Mouse (Mus musculus) v-Abl transformed pro-B cells (cell line): ENCODE data around the gene Trim41.

Source experiments
- in situ Hi-C, 2 experiments: fragments of 400-800 bp; cut with MboI; formaldehyde crosslinking; loops; one replicate each; pipeline ENCODE4 v1.15.1; 2025; ENCODE audit not compliant: unreplicated experiment in 2 of 2

Gene Trim41

DNA sequence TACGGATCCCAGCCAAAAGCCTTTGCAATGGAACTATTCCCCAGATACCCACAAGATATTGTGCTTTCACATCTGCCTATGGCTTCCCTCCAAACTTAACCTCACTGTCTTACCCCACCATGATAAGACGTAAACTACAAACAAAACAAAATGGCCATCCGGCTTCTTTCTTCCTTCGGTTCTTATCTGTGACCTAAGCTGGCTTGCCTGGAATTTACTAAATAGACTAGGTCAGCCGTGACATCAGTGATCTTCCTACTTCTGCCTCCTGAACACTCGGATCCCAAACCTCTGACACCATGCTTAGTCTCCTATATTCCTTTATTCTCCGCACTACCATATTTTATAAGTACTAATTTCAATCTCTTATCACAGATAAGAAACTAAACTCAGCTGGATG lies 18.8 kb downstream of the Trim41 start:
- in situ Hi-C loops: loop anchor here in 1 of 2 experiments (25.0 kb wide), 1 partner anchor 914 kb away; the partner anchor contains the start of gene Cnot6

DNA sequence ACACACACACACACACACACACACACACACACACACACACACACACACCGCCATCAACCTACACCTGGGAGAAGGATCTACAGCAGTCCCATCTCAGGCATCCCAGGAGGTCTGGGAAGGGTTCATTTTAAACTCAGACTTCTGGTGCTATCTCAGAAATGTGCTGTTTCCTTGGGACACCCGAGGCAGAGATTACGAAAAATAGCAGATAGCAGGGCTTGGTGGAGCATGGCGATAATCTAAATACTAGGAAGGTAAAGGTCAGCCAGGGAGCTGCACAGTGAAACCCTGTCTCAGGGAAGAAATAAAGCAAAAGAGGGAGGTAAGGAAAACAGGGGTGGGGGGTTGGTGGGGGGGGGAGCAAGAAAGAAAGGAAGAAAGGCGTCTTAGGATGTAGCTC lies 19.9 kb downstream of the Trim41 start:
- in situ Hi-C loops: loop anchor here in 1 of 2 experiments (25.0 kb wide), 1 partner anchor 915 kb away; the partner anchor contains the start of gene Cnot6

DNA sequence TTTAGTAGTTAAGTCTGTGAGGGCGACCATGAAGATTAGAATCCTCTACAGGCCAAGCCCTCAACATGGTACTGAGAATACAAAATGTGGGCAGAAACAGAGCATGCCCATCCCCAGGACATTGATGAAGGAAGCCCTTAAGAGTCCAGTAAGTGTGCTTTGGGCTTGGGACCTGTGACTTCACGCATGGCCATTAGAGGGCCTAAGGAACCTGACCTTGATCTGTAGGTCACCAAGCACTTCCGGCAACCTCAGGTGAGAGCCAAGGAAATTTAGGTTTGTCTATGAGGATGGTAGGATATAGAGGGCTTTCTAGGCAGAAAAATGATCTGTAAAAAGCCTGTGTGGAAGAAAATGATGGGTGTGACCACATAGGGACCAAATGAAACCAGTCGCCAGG lies 20.9 kb downstream of the Trim41 start:
- in situ Hi-C loops: loop anchor here in 1 of 2 experiments (25.0 kb wide), 1 partner anchor 916 kb away; the partner anchor contains the start of gene Cnot6

DNA sequence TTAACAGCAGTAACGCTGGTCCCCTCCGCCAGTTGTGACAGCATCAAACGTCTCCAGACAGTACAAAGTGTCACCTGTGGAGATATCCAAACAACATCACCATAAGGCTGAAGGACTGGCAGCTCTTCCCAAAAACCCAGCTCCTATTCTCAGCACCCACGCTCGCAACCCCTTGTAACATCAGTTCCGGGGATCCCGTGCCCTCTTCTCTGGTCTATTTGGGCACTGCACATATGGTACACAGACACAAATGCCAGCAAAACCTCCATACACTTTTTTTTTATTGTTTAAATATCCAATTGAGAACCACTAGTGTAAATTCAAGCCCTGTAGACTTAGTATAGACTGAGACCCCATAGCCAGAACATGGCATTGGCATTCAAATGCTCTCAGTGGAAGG lies 21.9 kb downstream of the Trim41 start:
- in situ Hi-C loops: loop anchor here in 1 of 2 experiments (25.0 kb wide), 1 partner anchor 917 kb away; the partner anchor contains the start of gene Cnot6

DNA sequence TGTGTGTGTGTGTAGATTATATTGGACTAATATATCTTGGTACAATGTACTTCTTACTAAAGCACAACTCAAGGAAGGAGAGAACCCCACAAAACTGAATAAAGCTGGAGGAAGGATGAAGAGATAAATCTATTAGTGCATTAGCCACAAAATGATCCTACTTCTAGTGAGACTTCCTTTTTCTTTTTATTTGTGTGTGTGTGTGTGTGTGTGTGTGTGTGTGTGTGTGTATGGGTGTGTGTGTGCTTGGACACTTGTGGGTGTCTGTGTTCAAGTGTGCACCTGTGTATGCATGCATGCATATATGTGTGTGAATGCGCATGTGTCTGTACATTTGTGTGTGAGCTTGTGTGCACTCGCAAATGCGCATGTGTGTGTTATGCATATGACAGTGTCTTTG lies 24.0 kb downstream of the Trim41 start:
- in situ Hi-C loops: loop anchor here in 1 of 2 experiments (25.0 kb wide), 1 partner anchor 919 kb away; the partner anchor contains the start of gene Cnot6

DNA sequence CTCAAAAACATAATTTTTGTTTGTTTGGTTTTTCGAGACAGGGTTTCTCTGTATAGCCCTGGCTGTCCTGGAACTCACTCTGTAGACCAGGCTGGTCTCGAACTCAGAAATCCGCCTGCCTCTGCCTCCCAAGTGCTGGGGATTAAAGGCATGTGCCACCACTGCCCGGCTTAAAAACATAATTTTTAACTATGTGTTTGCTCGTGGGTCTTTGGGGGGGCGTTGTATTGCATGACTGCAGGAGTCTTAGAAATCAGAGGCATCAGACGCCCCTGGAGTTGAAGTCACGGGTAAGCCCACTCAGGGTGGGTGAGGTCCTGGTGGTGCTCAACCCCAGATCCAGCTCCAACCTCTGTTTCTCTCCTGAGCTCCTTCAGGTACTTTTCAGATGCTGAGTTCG lies 25.3 kb downstream of the Trim41 start:
- in situ Hi-C loops: loop anchor here in 1 of 2 experiments (25.0 kb wide), 1 partner anchor 920 kb away; the partner anchor contains the start of gene Cnot6

DNA sequence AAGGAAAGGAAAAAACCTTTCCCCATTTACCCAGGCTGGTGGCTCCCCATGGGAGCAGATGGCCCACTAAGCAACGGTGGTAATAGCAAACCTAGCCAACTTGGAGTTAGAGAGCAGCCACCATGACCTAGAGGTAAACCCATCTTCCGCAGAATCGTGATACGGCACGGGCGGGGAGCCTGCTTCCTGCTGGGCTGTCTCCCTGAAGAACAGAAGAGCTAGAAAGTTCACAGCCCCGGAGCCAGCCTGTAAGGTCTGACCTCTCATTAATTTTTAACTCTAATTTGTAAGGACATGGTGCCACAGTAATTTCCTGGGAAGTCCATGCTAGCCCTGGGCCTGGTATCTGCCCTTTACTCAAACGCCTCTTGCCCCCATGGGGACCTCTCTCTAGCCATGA lies 26.2 kb downstream of the Trim41 start:
- in situ Hi-C loops: loop anchor here in 1 of 2 experiments (25.0 kb wide), 1 partner anchor 921 kb away; the partner anchor contains the start of gene Cnot6

DNA sequence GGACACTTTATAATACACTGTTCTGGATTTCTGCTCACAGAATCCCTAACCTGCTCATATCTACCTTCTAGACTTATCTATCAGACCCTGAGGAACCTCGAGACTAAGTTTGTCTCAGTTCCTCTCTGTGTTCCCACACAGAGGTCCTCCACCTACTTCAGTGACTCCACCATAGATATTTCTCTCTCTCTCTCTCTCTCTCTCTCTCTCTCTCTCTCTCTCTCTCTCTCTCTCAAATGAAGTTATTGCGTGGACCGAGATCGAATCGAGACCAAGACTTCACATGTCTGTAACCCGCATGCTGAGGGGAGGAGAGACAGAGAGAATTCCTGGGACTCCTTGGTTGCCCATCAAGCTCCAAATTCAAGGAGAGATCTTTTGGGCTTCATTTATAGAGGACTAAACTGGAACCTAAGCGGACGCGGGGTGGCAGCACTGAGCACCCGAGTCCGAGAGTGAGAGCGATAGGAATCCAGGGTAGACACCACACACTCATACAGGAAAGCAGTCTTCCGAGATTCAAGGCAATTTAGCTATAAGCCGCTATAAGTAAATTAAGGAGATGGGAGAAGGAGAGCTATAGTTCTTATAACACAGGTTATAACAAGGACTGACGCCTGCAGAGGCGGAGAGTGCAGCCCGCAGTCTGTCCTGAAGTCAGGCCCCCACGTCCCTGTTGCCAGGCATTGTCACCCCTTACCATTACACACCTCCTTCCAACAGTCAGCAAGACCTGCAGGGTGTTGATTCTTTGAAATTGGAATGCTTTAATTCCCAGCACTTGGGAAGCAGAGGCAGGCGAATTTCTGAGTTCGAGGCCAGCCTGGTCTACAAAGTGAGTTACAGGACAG lies 27.0 kb downstream of the Trim41 start:
- in situ Hi-C loops: loop anchor here (5.0 to 25.0 kb wide), 3 partner anchors 67 to 922 kb away; partner anchors contain the start of gene Cnot6 (in 1 of the 2)

DNA sequence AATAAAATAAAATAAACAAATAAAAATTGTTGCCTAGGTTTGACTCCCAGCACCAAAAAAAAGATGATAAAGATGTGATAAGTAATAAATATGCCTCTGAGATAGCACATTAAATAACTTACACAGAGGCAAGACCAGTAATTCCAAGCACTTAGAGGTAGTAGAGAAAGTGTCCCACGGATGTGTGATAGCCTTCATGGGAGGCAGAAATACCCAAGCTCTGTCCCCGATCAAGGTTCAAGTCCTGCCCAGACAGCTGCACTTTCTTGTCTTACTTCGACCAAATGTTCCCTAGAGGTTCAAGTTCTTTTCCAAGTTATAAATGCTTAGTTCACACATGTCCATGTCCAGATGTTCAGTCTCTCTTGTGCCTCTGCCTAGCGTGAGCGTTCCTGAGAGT lies 27.9 kb downstream of the Trim41 start:
- in situ Hi-C loops: loop anchor here (5.0 to 25.0 kb wide), 3 partner anchors 68 to 923 kb away; partner anchors contain the start of gene Cnot6 (in 1 of the 2)

DNA sequence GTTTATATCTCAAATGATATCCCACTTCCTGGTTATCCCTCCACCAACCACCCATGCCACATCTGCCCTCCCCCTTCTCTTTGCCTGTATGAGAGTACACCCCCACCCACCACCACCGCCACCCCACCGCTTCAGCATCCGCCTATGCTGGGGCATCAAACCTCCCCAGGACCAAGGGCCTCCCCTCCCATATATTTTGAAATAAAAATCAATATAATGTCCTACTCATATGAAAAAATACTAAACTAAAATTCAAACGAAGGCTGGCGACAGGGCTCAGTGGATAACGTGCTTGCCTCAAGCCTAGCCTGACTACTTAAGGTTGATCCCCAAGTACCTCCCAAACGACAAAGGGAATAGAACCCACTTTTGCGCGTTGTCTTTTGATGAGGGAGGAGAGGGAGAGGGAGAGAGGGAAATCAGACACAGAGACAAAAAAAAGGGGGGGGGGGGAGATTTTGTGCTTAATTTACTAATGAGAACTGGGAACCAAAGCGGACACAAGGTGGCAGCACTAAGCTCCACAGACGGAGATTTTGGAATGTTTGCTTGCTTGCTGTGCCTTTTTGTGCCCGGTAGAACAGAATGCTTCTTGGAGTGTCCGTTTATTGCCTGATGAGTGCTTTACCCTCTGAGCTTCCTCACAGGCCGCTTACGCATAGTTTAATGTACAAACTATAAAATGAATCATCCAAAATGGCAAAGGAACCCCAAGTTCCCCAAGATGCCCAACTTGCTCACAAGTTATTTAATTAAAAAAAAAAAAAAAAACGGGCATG lies 28.7 kb downstream of the Trim41 start:
- in situ Hi-C loops: loop anchor here (5.0 to 25.0 kb wide), 3 partner anchors 69 to 924 kb away; partner anchors contain the start of gene Cnot6 (in 1 of the 2)

DNA sequence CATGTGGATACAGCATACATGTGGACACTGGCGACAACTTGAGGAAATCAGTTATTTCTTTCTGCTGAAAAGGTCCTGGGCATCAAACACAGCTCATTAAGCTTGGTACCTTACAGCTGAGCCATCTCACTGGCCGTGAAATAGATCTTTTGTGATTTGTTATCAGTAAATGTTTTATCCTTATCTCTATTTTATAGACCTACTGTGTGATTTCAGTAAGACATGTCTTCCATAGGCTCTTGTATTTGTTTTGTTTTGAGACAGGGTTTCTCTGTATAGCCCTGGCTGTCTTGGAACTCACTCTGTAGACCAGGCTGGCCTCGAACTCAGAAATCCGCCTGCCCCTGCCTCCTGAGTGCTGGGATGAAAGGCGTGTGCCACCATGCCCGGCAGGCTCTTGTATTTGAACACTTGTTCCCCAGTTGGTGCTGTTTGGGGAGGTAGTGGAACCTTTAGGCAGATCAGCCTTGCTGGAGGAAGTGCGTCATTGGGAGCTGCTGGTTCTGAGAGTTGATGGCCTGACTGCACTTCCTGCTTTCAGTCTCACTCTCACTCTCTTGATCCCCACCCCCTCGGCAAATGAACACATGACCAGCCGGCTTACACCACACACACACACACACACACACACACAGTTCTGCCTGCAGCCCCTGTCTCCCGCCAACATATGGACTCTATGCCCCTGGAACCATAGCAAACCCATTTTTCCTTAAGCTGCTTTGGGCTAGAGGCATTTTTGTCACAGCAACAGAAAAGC lies 29.5 kb downstream of the Trim41 start:
- in situ Hi-C loops: loop anchor here (5.0 to 25.0 kb wide), 3 partner anchors 70 to 925 kb away; partner anchors contain the start of gene Cnot6 (in 1 of the 2)

DNA sequence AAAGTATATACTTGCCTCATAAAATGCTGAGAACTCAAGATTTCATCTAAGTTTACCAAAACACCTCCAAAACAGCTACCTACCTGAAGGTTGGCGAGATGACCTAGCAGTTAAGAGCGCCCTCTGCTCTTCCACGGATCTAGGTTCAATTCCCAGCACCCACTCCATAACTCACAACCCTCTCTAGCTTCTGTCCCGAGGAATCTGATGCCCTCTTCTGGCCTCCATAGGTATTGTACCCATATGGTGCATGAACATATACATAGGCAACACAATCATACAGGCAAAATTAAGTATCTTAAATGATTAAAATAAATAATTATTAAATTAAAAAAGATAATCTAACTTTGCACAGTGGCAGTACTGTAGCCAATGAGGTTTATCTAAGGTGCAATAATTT lies 34.9 kb downstream of the Trim41 start:
- in situ Hi-C loops: loop anchor here in 1 of 2 experiments (25.0 kb wide), 1 partner anchor 930 kb away; the partner anchor contains the start of gene Cnot6

DNA sequence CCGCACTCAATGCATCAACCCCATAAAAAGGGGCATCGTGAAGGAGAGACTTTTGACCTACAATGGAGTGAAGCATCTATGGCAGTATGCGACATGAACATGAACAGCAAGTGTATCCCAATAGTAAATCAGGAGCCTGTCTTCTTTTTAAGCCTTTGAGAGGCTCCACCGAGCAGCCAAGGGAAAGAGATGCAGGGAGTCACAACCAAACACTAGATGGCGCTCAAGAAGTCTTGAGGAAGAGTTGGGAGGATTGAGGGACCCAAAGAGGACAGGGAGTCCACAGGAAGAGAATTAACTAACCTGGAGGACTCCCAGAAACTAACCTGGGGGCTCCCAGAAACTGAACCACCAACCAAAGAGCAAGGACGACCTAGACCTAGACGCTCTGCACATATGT lies 37.7 kb downstream of the Trim41 start:
- in situ Hi-C loops: loop anchor here (10.0 to 25.0 kb wide), 3 partner anchors 485 to 933 kb away; partner anchors contain the start of gene Cnot6 (in 1 of the 2)

DNA sequence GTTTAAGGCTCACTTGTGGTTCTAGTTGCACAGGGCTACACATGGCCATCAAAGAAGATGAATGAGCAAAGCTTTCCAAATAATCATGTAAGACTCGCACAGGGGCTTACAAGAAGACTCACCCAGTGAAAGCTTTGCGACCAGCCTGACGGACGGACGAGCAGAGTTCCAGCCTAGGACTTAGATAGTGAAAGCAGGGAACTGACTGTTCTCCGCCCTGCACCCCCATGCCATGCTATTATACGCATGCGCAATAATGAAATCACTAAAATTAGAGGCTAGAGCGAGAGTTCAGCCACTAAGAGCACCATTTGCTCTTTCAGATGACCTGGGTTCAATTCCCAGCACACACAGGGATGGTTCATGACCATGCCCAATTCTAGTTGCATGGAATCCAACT lies 39.9 kb downstream of the Trim41 start:
- in situ Hi-C loops: loop anchor here (10.0 to 25.0 kb wide), 3 partner anchors 487 to 935 kb away; partner anchors contain the start of gene Cnot6 (in 1 of the 2)

DNA sequence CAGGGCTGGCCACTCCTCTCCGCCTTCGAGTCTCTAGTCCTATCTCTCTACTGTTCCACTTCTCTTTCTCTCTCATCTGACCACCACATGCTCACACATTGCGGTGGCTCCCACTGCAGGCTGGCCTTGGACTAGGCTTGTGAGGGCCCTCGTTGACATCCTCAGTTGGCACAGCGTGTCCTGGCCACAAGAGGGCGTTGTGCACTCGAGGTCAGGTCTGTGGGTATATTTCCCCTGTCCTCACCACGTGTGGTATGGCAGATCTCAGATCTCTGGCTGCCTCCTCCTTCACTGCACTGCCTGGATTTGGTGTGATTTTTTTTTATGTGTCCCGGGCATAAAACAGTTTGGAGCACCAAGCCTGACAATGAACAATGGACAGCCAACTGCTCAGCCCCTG lies 40.5 kb downstream of the Trim41 start:
- in situ Hi-C loops: loop anchor here (10.0 to 25.0 kb wide), 3 partner anchors 488 to 936 kb away; partner anchors contain the start of gene Cnot6 (in 1 of the 2)

DNA sequence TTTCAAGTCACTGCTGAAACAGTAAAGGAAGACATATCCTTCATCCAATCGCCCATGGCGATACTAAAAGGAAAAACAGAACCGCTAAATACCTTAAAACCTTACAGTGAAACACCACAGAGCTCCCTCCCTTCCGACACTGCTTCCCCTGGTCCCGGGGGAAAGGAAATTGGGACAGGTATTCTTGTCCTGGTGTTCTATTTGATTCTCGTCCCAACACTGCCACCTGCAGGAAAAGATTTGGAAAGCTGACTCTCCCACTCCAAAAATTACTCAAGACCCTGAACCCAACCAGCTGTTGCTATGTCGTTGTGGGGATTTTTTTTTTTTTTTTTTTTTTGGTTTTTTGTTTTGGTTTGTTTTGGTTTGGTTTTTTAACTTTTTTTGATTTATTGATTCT lies 41.7 kb downstream of the Trim41 start:
- in situ Hi-C loops: loop anchor here (10.0 to 25.0 kb wide), 3 partner anchors 489 to 937 kb away; partner anchors contain the start of gene Cnot6 (in 1 of the 2)

DNA sequence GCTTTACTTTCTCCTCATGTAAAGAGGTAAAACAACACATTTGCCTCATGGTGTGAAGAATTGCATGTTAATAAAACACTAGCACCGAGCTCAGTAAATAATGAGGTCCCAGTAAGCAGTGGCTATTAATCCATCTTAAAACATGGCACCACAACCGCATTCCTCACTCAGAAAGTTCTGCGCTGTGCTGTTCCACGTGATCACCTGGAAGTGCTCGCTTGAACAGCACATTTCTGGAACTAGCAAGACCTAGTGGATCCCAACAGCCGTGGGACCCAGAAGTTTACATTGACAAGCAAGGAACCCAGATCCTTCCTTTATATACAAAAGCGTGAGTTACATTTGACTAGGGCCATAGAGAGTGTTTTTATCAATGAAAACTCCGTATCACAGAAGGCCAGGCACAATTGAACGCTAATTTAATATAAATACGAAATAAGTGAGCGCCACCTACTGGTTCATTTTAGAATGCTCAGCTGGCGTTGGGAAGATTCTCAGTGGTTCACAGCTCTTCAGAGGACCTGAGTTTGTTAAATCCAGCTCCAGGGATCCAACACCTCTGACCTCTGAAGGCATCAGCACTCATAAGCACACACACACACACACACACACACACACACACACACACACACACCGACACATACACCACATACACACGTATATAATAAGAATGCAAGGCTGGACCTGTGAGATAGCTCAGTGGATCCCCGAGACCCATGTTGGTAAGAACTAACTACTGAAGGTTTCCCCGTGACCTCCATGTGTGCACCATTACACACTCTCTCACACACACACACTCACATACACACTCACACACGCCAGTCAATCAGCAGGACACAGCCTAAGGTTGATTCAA lies 42.5 kb downstream of the Trim41 start:
- in situ Hi-C loops: loop anchor here (5.0 to 25.0 kb wide), 6 partner anchors 333 to 938 kb away; partner anchors contain the start of gene Cnot6 (in 1 of the 2)

DNA sequence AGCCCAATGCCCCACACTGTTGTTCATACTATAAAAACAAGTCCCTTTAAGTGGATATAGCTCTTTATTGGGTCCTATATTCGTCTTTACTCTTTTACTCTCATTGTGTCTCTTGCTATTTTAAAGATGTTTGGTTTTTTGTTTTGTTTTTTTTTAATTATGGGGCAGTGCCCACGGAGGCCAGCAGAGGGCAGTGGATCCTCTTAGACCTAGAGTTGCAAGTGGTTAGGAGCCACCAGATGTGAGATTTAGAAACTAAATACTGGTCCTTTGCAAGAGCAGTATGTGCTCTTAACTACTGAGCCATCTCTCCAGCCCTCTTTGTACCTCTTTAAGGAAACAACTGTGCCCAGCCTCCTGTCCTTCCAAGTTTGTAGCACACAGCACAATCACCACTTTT lies 45.5 kb downstream of the Trim41 start:
- in situ Hi-C loops: loop anchor here (5.0 to 10.0 kb wide), 5 partner anchors 336 to 633 kb away; no protein-coding TSS in a partner anchor
